Mouse (Mus musculus) 3T3-L1 (cell line): ENCODE results near the gene Pdk1.

Experiments used
- DNase-seq: peaks from one replicate; pipeline ENCODE4 v3.0.0-alpha.2; 2015; ENCODE audit warnings: low read depth, low spot score

The Pdk1 gene

DNA sequence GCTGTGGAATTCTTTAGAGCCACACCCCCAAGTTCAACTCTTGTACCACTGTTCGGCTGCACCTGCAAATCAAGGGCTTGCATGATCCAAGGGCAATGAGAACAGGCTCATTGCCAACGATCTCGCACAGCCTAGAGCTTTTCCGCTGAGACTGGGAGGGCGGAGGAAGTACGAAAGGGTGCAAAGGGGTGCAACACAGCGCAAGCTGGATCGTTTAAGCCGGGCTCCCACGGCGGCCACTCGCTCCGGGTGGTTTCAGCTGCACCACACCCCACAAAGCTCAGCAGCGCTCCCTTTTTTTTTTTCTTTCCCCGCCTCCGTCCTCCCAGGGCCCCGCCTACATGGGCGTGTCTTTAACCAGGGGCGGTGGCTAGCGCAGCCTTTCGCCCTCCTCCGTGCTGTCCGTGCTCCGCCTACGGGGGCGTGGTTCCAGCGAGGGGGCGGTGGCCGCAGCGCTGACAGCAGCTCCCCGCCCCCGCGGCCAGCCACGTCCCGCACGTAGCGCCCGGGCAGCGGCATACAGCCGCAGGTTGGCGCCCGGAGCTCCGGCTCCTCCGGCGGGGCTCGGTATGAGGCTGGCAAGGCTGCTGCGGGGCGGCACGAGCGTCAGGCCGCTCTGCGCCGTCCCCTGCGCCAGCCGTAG is at the start of gene Pdk1:
Gene Pdk1, plus strand, starts transcription at position 424 of the 643 bp plus-strand sequence.
- peak; percentile 96 for DNase-seq

GRCm38 (mm10) chr2:71824146-71824545 is 48.9 kb upstream of the Pdk1 start:
- no peak for DNase-seq

DNA sequence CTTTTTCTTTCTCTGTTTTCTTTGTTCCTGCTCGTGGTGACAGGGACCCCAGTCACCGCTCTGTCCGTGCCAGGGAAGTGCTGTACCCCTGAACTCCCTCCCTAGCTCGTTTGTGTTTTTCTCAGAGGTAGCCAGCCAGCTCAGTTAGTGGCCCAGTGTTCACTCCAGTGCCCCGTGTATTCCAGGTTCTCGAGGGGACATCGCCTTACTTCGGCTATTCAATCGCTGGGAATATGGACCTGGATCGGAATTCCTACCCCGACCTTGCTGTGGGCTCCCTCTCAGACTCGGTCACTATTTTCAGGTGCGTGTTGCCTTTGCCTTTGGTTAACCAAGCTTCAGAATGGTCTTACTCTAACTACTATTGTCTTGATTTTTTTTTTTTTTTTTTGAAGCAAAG is 45.3 kb upstream of the Pdk1 start:
- no peak for DNase-seq

DNA sequence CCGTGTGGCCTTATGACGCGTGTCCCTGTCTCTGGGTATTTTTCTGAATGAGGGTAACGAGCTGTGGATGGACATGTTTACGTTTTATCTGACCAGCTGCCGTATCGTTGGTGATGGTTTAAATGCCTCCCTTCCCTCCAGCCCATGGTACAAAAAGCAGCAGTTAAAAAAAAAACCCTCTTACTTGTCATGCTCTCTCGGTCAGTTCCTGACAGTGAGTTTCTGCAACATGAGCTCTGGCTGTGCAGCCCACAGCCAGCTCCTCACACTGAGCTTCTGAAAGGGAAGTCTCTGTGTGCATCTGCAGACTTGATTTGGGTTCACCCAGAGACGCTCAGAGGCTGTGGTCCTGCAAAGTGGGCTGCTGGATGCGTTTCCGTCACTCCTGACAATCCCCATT is 44.1 kb upstream of the Pdk1 start:
- no peak for DNase-seq

DNA sequence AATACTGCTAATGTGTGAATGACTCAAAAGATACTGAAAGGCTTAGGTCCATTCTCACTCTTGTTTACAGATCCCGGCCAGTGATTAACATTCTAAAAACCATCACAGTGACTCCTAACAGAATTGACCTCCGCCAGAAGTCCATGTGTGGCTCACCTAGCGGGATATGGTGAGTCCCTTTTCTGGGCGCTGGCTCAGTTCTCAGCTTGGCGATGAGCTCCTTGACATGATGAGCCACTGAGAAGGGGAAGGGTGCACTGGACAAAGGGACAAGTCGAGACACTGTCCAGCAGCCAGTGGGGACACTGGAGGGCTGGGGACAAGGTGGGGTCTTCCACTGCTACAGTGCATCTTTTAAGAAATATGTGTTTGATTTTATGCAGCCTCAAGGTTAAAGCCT is 39.4 kb upstream of the Pdk1 start:
- DNase-seq, result no peak

DNA sequence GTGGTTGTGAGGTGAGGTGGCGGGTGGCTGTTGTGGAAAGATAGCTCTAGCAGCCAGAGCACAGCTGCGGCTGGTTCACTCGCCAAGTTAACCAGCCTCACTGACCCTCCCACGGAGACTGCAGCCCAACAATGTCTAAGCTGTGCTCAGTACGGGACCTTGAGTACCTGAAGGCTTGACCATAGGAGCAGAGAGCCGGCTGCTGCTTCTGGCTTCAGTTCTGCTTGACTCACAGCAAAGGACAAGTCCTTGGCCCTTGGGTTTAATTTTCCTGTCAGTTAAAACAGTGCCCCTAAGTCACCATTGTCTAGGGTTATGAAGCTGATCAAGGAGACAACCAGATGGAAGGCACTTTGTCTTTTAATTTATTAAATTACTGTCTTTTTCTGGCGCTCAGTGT is 38.7 kb upstream of the Pdk1 start:
- DNase-seq, result no peak

GRCm38 (mm10) chr2:71835556-71835955 is 37.5 kb upstream of the Pdk1 start:
- no peak for DNase-seq

GRCm38 (mm10) chr2:71836232-71836631 is 36.8 kb upstream of the Pdk1 start:
- DNase-seq, result no peak

DNA sequence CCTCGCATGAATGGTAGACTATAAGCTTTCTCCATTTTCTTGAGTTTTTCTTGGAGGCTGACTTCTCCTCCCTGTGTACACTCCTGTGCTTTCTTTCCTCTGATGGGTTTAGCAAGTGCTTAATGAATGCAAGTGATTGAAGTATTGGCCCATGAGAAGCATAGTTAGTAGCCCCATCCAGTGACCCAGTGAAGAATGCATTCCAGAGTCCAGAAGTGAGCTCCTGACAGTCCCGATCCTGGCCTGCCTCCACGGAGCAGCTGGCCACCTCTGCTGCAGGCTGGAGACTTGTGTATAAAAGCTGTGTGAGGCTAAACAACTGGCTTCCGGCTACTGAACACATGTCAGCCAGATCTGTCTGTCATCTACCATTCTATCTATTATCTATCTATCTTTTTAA is 35.8 kb upstream of the Pdk1 start:
- DNase-seq, result no peak

DNA sequence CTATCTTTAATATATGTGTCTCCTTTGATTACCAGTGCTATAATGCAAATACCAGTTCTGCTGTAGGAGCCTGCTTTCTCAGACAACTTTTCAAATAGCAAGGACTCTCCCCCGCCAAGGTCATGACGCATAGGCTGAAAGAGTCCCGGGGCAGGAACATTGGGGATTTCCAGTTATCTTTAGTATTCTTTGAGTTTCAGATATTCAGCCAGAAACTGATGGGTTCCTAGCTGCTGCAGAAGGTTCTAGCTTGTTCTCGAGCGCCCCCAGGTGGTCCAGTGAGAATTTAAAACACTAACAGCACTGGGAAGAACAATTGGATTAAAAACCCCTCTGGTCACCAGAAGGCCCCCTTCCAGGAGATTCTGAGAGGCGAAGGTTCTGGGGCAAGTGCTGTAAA is 35.2 kb upstream of the Pdk1 start:
- peak; percentile 88 for DNase-seq

DNA sequence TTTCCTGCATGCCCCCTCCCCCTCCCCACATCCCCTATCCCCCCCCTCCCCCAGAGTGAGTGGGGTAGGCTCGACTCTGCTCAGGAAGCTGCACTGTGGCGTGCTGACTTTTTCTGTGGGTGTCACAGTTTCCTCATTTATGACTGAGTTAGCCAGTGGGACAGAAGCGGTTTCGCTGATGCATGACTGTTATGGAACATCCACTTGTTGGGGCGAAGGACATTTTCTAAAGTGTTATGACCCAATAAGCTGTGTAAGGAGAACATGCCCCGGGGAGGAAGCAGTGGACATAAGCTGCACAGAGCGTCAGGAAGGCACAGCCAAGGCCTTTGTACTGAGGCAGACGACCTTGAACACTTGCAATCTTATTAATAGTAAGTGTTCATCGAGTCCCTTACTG is 29.7 kb upstream of the Pdk1 start:
- no peak for DNase-seq

DNA sequence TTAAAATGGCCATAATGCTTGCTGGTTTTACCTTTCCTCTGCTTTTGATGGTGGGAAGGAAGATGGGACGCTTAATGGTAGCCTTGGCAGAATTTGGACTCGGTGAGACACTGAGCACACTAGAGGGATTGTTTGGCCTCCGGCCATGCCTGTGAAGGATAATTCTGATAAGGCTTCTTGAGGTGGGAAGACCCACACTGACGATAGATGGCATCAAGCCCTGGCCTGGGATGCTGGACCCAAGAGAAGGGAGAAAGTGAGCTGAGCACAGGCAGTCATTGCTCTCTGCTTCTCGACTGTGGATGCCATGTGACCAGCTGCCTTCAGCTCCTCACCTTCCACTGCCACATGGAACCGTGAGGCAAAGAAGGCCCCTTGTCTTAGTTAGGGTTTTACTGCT is 28.1 kb upstream of the Pdk1 start:
- no peak for DNase-seq

- DNase-seq, result peak; percentile 44
Measured at GRCm38 (mm10) chr2:71852161-71852560, 20.9 kb upstream of the Pdk1 start.

DNA sequence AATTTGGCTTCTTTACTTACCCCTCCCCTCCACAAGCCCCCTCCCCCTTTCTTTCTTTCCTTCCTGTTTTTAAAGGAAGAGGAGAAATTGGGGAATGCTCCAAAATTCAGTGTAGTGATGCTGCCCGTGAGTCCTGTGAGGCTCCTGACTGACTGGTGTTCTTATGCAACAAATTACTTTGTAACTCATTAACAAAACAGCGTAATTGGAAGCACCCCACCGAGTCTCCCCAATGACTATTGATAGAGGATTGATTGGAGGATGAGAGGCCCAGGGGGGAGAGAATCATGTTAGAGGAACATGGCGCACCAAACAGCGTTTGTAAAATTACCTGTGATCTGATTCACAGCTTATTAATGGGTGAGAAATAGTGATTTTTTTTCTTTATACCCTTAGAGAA is 17.9 kb upstream of the Pdk1 start:
- DNase-seq, result no peak

DNA sequence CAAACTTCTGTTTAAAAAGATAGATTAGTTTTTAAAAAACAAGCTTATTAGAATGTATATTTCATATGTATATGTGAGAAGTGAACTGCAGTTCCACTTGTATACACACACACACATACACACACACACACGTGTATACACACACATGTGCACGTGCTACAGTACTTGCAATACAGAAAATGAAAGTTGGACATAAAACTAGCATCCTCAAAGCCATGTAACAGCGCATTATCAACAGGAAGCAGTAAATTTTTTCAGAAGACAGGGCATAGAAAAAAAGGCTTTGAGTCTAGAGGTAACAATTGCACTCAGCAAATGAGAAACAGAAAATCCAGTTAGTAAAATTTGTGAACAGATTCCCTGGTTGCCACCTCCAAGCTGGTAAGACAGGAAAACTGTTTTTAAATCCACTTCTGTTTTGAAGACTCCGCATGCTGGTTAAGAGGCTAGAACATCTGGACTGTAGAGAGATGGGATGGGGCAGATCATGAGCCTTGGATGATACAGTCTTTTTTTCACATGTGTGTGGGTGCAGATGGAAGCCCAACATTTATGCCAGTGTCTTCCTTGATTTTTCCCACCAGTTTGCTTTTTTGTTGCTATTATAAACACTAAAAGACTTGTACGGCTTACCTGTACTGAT is 9.4 kb upstream of the Pdk1 start:
- no peak for DNase-seq

DNA sequence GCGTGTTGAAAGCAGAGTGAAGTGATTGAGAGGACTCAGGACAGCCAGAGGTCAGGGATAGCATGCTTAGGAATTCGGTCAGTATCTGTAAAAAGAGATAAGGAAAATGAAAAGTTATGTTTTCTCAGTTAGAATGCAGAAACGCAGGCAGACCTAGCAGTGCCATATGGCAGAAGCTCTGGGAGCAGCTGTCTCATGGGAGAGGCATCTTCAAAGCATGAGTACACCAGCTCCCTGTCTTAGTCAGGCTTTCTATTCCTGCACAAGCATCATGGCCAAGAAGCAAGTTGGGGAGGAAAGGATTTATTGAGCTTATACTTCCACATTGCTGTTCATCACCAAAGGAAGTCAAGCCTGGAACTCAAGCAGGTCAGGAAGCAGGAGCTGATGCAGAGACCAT is 8.0 kb upstream of the Pdk1 start:
- DNase-seq, result no peak

DNA sequence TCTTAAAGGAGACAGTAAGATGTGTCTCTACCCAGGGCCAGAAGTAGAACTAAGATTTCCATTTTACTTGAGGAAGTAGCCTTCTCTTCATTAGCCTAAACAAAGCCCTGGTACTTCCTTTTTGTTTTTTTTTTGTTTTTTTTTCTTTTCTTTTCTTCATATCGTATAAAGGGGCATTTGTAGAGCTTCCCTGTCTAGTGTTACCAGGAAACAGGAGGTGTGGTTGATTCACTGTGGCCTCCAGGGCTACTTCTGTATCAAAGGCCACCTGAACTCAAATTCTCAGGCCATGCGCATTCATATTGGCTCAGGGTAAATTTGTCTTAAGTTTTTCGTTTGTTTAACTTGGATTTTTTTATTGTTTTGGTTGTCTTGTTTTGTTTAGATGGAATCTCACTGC is 7.1 kb upstream of the Pdk1 start:
- no peak for DNase-seq

DNA sequence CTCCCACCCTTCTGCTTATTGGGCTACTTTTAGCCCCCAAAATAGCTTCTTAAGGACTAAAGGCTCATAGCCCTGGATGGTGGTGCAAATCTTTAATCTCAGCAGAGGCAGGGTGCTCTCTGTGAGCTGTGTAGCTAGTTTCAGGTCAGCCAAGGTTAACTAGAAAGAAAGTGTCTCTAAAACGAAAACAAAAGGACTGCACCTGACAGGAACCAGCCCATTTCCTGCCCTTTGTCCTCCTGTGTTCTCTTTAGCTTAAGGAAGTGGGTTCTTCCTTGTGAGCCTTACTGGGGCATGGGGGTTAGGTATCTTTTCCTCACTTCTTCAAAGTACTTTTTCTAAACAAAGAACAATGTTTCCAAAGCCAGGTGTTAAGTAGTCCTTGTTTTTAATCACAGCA is 6.5 kb upstream of the Pdk1 start:
- DNase-seq, result no peak

GRCm38 (mm10) chr2:71867019-71867418 is 6.0 kb upstream of the Pdk1 start:
- no peak for DNase-seq

DNA sequence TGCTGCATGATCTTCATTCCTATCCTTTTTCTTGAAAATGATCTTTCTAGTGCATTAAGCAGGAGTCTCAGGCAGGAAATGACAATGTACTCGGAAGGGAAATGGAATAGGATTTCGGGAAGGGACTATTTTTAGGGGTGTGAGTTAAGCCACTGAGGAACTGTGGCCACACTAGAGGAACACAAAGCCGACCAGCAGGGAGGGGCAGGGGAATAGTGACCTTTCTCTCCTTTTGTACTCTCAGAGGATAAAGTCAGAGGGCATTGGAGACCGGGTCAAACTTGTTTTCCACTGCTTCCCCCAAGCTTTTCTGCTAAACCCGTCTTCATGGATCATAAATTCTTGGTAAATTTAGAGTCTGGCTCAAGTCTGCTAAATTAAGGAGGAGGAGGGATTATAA is 5.5 kb upstream of the Pdk1 start:
- no peak for DNase-seq

- no peak for DNase-seq
Measured at GRCm38 (mm10) chr2:71868256-71868655, 4.8 kb upstream of the Pdk1 start.

DNA sequence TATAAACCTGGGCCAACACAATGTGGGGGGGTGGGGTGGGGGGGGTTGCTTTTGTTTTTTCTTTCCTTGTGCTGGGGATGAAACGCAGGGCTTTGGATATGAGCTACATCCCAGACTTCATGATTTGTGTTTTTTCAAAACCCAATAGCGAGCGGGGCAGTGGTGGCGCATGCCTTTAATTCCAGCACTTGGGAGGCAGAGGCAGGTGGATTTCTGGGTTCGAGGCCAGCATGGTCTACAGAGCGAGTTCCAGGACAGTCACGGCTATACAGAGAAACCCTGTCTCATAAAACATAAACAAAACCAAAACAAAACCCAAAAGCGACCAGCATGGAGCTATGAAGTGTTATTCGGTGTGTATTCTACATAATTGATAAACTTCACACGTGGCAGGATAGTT is 883 bp upstream of the Pdk1 start:
- no peak for DNase-seq

DNA sequence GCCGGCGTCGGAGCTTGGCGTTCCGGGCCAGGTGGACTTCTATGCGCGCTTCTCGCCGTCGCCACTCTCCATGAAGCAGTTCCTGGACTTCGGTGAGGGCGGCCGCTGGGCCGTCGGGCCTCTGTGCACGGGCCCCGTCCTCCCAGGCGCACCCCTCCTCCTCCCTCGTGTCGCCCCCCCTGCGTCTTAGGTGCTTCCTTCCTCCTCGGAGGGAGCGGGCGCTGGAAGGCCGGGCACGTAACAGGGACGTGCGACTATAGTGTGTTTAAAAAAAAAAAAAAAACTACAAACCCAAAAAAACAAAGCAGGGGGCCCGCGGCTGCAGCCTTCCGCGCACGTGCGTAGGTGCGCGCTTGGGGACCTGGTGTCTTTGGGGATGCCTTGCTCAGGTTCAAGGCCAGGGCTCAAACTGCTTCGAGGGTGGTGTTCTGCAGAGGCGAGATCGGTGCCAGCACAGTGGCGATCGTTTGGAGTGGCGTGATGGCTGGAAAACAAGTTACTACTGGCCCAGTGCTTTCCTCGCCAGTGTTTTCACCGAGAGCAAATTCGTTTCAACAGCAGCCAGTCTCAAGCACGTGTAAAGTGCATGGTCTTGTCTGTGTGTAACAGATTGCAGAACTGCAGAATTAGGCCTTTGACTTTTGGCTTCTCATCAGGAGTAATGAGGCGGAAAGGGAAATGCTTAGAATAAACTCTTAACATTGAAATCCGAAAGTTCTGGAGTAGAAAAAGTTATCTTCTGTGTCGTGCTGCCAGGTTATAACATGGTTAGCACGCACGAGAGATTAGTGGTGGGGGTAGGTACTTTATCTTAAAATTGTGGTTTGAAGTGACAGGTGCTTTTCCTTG is 674 bp downstream of the Pdk1 start:
- peak; percentile 37 for DNase-seq
